Mouse (Mus musculus) lung, postnatal 0 days (tissue): ENCODE data around the gene Ssh1.

ENCODE experiments used
- CTCF ChIP-seq: IDR thresholded peaks from 2 replicates; pipeline ENCODE4 v1.5.1; 2016; ENCODE audit warnings: antibody characterized with exemption, mild to moderate bottlenecking
- EP300 ChIP-seq: IDR thresholded peaks from 2 replicates; pipeline ENCODE4 v1.6.1; 2016; ENCODE audit warnings: antibody characterized with exemption, mild to moderate bottlenecking, control low read depth

- no peak for TF ChIP-seq CTCF
- no peak for TF ChIP-seq EP300
These were observed 94.2 kb downstream of the Ssh1 start for GRCm38 (mm10) chr5:113899543-113899942.
